Mouse (Mus musculus): Measurements from ENCODE around the gene Snx27.

The Snx27 gene

GRCm38 (mm10) chr3:94565557-94565956 is 17.0 kb downstream of the Snx27 start:
- no peak for DNase-seq

- DNase-seq: no peak
Observed at GRCm38 (mm10) chr3:94565127-94565526, 17.4 kb downstream of the Snx27 start.

- DNase-seq: no peak
Observed at GRCm38 (mm10) chr3:94564356-94565010, 18.0 kb downstream of the Snx27 start.

GRCm38 (mm10) chr3:94563163-94563562 is 19.4 kb downstream of the Snx27 start:
- DNase-seq: no peak

- DNase-seq: no peak
Observed at GRCm38 (mm10) chr3:94559931-94560429, 22.5 kb downstream of the Snx27 start.

- DNase-seq: no peak
Observed at GRCm38 (mm10) chr3:94549041-94549440, 33.5 kb downstream of the Snx27 start.

- no peak for DNase-seq
Observed at GRCm38 (mm10) chr3:94537187-94537586, 45.3 kb downstream of the Snx27 start.

GRCm38 (mm10) chr3:94533968-94534367 is 48.5 kb downstream of the Snx27 start:
- DNase-seq: peak; percentile 47

GRCm38 (mm10) chr3:94526731-94527130 is 55.8 kb downstream of the Snx27 start:
- DNase-seq: no peak

- DNase-seq: no peak
Observed at GRCm38 (mm10) chr3:94506664-94507063, 75.9 kb downstream of the Snx27 start.

GRCm38 (mm10) chr3:94502243-94502642 is 80.3 kb downstream of the Snx27 start:
- peak; percentile 63 for DNase-seq

GRCm38 (mm10) chr3:94497162-94497561 is 85.4 kb downstream of the Snx27 start:
- no peak for DNase-seq

- DNase-seq: no peak
Observed at GRCm38 (mm10) chr3:94487581-94487980, 94.9 kb downstream of the Snx27 start.

GRCm38 (mm10) chr3:94485922-94486321 is 96.6 kb downstream of the Snx27 start:
- DNase-seq: no peak

- peak; percentile 94 for DNase-seq
Observed at GRCm38 (mm10) chr3:94483790-94484439, 98.6 kb downstream of the Snx27 start.

- DNase-seq: peak; percentile 57
Observed at GRCm38 (mm10) chr3:94482764-94483385, 99.6 kb downstream of the Snx27 start.

- no peak for DNase-seq
Observed at GRCm38 (mm10) chr3:94481429-94481828, 101.1 kb downstream of the Snx27 start.

GRCm38 (mm10) chr3:94480291-94480884 is 102.1 kb downstream of the Snx27 start, which contains the start of gene Riiad1:
Gene Riiad1 (minus strand): TSS chr3:94480341.
- DNase-seq: peak; percentile 48

GRCm38 (mm10) chr3:94479564-94479963 is 103.0 kb downstream of the Snx27 start:
- no peak for DNase-seq

- DNase-seq: peak; percentile 46
Observed at GRCm38 (mm10) chr3:94478591-94479169, 103.8 kb downstream of the Snx27 start.

GRCm38 (mm10) chr3:94477981-94478422 is 104.5 kb downstream of the Snx27 start, which contains the start of gene Celf3:
Gene Celf3 (plus strand): TSS chr3:94478295.
- DNase-seq: peak; percentile 95

- no peak for DNase-seq
Observed at GRCm38 (mm10) chr3:94477444-94477843, 105.1 kb downstream of the Snx27 start.
